Mouse (Mus musculus): ENCODE results near the gene Rcor3.

The Rcor3 gene

DNA sequence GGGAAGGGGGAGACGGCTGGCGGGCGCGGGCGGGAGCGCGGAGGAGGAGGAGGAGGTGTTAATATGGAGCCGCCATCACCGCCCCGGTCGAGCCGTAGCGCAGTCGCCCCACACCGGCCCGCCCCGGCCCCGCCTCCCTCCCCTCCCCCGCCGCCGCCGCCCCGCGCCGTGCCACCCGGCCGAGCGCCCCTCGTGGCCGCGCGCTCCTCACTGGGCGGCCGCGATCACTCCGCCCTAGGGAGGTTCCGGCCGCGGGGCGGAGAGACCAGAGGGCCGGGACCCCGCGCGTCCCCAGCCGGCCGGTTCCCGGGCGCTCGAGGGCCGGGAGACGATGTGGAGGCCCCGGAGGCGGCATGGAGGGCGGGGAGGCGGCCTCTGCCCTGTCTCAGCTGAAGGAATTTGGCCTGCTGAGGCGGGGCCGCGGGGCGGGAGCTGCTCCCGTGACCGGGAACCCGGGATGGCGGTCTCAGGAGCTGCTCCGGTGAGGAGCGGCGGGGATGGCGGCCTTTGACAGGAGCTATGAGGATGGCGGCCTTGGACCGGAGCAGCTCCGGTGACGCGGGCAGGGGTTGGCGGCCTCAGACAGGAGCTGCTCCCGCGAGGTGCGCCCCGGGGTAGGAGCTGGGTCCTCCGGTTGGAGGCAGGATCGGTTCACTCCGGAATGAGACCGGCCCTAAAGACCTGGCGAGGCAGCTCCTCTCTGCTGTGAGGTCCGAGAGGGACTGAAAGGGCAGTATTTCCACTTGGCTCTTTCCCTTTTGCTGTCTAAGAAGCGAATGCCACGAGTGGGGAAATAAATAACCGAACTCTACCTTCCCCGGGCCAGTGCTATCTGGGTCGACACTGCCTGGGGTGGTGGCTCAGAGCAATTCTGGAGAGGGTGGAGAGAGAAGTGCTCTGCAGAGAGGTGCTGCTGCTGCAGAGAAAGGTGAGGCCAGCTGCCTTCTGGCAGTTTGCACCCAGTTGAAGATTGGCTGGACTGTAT lies at the start of gene Rcor3:
Gene Rcor3, minus strand, starts transcription at position 137 of the 985 bp plus-strand sequence.
- DNase-seq, result peak; percentile 82 to 91

DNA sequence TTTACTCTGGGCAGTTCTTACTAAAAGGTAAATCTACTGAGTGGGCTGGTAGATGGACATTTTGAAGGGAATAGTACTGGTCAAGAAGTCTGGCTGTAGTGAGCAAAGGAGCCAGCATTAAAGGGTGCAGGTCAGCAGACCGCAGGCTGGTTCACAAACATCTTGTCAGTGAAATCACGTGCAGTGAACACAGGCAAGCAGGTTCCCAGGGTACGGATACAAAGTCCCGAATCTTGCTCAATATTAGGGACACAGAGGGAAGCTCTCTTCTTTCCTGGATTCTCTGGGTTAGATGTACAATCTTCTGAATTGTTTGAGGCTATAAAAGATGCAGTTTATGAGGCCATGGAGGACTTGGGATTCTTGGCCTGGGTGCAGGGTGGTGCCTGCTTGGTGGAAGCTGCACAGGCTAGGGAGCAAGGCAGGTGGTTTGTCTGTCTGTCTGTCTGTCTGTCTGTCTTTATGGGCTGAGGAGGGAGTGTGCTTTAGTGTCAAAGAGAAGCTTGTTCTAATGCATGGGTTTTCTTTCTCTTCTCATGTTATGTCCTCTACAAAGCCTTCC lies 43.9 kb upstream of the Rcor3 start:
- DNase-seq, result no peak

DNA sequence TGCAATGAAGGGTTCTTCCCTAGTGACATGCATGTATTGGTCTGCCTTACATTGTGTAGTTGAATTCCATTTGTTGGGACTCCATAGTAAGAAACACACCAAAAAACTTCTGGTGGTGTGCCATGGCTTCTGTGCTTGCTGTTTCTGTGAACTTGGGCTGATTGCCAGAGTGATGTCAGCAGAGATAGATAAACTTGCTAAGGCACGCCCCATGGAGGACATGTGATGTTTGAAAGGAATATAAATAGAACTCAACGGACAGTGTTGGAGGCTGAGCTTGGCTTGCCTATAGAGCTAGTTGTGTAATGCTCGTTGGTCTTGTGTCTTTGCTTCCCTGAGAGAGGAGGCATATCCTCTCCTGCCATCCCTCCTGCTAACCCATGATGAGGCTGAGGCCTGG lies 42.0 kb upstream of the Rcor3 start:
- no peak for DNase-seq

DNA sequence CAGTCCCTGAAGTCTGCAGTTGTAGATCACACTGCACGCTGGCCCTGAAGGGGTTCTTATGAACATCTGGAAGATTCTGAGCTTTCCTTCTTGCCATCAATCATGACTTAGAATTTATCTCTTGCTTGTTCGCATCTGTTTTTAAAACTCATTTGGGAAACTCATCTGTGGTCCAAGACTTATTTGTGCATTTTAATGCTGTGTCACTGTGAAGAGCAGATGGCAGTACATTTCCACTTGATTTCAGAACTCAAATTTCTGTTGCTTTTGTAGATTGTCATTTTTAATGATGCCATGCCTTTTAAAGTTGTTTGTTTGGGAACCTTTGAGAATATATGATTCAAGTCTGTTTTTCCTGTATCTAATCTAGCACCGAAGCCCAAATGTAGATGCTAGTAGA lies 33.6 kb upstream of the Rcor3 start:
- DNase-seq, result no peak

DNA sequence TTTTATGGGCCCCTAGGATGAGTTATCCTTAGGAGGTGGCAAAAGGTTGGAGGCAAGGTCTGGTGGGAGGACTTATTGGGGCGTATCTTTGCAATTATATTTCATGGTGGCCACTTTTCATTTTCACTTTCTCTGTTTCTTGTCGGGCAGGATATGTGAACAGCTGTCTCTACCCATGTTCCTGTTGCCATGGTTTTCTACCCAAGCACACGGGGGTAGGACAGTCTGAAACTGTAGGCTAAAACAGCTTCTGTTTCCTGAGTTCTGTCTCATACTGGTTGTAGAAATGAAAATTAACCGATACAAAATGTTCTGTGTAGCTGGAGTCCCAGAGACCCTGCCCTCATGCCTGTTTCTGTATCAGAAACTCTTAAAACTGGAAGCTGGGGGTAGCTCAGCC lies 13.3 kb upstream of the Rcor3 start:
- DNase-seq, result no peak

DNA sequence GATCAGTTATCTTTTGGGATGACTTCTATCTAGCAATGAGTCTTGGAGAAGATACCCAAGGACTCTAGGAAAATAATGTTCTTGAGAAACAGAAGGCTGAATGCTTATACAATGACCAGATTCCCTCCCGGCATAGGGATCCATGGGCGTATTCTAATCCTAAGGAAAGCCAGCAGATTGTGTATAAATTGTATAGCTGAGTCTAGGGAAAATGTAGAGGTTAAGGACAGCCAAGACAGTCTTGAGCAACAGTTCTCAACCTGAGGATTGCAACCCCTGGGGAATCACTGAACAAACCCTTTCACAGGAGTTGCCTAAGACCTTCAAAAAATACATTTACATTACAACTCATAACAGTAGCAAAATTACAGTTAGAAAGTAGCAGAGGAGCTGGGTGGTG lies 2.5 kb upstream of the Rcor3 start:
- no peak for DNase-seq

DNA sequence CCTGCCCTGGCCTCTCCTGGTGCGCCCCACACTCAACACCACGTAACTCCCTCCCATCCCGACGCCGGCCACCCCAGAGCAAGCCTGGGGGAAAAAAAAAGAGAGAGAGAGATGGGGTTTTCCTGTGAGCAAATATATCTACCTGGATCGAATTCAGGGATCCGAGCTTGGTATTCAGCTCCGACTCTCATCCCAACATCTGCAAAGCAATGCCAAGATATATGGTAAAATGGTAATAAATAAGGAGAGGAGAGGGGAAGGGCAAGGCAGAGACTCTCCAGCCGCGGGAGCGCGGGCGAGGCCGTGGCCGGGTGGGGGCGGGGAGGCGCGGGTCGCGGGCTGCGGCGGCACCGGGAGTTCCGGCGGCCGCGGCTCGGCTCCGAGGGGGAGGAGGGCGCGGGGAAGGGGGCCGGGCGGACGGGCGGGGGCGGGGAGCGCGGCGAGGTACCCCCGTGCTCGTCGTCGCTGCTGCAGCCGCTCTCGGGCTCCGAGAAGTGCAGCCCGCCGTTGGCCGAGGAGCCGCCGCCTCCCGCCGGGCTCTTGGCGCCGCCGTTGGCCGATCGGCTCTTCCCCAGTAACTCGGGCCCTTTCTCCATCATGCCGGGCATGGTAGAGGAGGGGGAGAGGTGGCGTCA lies 454 bp downstream of the Rcor3 start:
- DNase-seq, result no peak

DNA sequence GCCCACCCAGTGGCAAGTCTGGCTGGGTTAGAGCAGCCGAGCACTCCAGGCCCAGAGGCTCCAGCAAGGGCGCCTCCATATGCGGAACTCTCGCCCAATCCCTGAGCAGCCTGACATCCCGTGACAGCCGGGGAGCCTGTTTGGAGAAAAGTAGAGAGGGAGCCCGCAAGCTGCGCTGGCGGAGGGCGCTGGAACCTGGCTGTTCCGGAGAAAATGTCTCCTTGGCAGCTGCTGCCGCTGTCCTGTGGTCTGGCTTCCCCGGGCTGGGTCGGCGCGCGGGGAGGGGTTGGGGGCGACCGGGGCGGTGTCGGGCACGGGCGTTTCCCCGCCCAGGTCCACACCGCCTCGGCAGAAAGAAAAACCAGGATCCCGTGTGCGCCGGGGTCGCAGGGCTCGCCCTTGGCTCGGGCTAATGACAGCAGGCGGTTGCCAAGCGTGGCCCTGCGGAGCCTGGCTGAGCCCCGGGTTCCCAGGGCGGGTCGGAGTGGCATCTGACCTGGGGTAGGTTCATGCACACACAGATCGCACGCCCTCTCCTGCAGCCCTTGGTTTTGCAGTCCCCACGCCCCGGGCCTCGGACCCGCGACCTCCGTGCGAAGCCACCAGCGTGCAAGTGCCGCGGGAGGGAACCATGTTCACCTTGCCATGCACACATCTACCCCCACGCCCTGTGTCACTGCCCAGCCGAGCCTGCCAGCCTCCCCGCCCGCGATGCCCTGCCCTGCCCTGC lies 1.1 kb downstream of the Rcor3 start:
- peak; percentile 80 to 88 for DNase-seq

DNA sequence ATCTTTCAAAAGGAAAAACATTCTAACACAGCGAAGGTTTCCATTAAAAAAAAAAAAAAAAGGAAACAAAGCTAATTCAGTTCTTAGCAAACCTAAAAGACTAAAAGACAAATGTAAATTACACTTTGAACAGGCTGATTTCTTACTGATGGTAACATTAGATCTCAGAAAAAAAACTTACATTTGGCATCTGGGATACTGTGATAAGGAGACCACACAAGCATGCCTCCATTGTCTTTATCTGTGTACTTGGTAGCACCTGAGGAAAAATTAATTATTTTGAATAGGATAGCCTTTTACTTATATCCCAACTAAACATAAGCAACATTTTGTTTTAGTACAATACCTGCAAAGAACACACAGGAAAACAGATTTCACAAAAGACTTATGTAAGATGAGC lies 7.7 kb downstream of the Rcor3 start:
- DNase-seq, result no peak

DNA sequence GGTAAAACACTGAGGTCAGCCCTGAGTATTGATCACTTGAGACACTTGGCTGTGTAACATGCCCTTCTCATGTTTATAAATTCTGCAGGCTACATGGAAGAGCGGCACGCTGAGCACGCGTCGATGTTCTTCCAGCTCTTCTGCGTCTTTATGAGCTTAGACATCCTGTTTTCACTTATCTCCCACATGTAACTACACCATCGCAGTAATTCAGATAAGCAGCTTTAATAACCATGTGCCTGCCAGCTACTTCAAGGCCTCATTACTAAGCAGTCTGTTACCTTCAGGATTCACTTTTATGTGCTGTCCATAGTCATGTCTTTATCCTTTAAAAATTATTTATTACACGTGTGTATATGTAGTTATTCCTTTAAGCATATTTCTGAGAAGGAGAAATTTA lies 9.5 kb downstream of the Rcor3 start:
- DNase-seq, result no peak

DNA sequence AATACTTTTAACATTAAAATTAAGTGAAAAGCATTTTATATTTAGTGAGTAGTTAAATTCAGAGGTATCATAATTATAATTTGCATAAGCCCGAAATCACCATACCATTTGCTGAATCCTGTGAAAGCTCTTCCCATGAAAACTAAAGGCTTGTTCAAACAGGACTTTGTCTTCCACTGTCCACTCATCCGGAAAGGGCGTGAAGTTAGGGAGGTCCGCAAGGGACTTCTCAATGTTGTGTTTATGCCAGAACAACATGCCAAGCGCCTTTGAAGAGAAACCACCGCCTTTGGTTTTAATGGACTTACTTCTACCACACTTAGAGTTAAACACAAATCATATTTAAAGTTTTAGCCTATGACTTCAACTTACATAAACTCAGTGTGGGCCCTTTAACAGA lies 12.1 kb downstream of the Rcor3 start:
- no peak for DNase-seq

DNA sequence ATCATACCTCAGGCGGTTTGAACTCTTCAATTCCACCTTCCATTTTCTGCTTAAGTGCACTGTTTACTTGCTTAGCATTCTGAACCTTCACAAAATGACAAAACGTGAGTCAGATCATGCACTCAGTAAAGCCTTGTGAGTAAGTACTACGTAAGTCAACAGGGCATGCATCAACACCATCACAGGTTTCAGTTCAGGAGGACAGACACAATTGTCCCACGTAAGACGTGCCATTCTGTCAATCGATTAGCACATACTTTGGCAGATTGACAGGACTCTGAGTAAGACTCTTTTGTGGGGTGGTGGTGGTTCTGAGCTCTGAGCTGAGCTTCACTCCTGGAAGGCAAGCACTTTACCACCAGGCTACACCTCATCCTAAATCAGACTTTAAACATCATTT lies 21.6 kb downstream of the Rcor3 start:
- no peak for DNase-seq

DNA sequence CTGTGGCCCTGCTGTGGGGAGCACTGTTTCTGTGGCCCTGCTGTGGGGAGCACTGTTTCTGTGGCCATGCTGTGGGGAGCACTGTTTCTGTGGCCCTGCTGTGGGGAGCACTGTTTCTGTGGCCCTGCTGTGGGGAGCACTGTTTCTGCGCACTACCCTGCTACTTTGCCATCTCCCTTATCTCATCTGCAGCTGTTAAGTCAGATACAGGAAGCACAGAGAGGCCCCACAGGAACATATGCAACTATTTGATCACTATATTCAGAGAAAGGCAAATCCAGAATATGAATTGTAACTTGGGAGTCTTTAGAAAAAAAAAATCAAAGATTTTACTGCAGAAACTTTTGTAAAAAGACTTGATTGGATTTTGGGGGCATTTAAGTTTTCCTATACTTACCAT lies 22.5 kb downstream of the Rcor3 start:
- DNase-seq, result no peak

DNA sequence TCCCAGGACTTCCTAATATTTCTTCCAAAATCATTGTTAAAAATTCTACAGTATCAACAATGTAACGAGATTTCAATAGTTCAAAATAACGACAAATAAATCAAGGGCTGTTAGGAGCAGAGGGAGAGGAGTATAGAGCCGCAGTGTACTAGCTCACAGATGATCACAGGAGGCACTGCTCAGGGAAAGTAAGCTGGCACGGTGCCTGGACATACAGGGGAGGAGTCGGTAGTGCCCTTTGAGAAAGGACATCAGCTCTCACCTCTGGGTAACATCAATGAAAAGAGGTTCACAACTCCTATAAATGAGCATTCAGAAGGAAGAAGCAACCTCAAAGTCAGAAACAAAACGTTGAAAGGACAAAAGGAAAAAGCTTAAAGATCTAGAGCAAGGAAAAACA lies 28.7 kb downstream of the Rcor3 start:
- peak; percentile 41 to 50 for DNase-seq

DNA sequence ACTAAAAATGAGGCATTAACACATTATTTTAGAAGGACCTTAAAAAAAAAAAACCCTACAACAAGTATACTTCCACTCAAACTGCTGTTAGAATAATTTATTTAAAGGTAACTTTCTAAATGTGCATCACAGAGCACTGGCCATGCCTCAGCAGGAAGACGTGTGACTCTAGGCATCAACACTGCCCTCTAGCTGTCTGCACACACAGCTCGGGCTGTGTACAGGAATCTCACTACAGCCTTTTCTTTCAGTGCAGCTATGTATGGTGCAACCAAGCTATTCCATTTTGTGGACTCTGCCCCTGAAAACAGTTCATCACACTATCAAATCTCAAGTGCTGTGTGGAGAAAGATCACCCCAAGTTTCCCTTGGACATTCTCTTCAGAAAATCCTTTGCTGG lies 30.5 kb downstream of the Rcor3 start:
- DNase-seq, result peak; percentile 31 to 55

DNA sequence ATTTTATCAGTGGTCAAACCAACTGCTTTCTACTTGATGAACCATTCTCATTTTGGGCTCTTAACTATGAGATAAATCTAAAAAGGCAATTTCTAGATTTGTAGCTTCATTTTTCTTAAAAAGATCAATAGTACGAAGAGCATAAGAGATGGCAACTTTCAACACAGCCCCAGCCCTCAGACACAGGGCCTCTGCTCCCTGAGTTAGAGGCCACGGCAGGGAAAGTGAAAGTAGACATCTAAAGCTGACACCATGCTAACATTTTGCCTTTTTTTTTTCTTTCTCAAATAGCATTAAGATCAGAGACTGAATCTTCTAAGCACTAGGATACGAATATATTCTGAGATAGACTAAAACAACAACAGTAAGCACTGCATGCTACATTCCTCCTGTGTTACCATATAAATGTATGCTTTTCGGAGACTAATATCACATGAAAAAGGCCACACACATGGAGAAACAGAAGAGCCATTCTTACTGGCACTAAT lies 31.9 kb downstream of the Rcor3 start:
- no peak for DNase-seq

DNA sequence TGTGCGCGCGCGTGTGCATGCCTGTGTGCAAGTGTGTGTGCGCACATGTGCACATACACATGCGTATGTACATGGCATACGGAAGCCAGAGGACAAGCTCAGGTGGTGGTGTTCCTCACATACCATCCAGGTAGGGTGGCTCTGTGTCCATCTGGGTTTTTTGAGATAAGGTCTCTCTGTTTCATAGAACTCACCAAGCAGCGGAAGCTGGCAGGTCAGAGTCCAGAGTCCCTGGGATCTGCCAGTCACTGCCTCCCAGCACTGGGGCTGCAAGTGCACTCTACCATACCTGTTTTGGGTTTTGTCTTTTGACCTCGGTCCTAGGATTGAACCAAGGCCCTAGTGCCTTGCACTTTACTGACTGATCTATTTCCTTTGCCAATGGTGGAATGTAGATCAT lies 33.8 kb downstream of the Rcor3 start:
- no peak for DNase-seq

DNA sequence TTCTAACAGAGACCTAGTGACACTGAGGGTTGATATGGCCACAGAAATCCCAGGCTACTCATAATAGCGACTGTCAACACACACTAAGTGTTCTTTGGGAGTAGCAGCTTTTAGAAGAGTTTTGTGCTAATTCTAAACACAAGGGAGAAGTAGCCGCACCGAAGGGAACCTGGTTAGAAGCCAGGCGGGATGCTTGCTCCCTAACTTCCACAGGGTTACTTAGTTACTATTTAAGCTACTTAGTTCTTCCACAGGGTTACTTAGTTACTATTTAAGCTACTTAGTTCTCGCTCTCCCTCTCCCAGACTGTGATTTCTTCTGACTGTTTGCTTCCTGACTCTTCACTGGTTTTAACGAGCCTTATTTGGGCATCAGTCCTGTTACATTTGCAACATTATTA lies 34.7 kb downstream of the Rcor3 start:
- no peak for DNase-seq

DNA sequence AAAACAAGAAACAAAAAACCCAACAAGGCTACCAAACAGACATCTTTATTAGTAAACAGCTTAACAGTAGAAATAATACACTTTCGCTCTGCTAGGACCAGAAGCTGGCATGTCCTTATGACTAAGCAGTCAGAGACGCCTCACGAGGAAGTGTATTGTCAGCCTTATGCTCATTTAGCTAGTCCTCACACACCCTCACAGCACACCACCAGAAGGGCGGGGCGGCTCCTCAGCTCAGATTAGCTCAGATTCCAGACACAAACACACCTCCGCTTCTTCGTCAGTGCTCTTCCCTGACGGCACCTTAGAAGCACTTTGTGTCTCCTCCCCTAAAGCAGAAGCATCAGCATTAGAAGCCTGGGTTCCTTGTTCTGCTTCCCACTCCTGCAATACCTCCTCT lies 36.5 kb downstream of the Rcor3 start:
- DNase-seq, result no peak

DNA sequence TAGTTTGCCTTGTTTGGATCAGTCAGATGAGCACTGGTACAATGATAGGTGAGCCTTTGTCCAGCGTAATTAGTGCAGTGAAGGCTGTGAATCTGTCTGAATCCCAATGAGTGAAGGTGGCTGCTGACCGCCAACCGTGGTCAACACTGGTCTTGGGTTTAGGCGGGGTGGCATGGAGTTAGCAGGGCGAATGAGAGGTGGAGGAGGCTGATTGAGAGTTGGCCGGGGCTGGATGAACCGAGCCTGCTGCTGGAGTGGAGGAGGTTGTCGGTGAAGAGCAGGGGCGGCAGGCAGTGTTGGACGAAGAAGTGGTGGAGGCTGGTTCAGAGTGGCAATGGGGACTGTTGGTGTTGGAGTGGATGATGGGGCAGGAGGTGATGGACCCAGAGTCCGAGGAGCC lies 37.1 kb downstream of the Rcor3 start:
- DNase-seq, result no peak

DNA sequence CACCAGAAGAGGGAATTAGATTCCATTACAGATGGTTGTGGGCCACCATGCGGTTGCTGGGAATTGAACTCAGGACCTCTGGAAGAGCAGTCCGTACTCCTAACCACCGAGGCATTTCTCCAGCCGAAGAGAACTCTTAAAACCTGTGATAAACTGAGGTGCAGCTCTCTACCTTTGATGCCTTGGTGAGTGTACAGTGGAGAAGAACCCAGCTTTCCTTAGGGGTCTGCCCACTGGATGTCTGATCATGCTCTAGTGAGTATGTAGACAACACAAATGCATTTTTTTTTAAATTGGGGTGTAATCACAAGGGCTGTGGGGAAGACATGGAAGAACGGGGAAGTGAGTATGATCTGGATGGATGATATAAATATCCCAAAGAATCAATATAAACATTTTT lies 42.2 kb downstream of the Rcor3 start:
- DNase-seq, result no peak

DNA sequence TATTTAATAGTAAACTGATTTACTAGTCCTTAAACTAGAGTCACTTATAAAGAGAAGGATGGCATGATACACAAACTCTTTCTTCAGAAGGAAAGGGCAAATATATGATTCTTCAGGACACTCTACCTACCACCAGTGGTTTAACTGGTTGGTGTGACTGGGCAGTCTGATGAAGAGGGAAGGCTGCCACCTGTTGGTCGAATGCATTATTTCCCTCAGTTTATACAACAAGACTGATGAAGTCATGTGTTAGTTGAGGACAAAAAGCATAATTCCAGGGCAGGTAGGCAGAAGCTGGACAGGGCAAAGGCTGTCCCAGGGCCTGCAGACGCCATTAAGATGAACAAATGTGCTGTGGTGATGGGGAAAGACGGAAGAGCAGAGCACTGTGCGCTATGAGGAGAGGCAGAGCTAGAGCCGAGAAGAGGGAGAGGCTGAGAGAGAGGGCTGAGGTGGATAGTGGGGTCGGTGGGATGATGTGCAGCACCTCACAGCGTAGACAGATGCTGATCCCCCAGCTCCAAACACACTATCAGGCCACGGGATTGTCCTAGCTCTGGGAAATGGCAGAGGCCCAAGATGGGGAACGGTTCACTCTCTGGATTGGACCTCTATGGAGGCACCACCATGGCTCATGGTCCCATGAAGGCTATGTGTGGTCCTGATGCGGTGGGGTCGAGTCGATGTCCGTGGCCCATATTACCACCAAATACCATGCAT lies 43.3 kb downstream of the Rcor3 start:
- peak; percentile 53 to 61 for DNase-seq
